Comparison of ENCODE assay signal across 11 mouse cellular contexts in the genomic region with DNA sequence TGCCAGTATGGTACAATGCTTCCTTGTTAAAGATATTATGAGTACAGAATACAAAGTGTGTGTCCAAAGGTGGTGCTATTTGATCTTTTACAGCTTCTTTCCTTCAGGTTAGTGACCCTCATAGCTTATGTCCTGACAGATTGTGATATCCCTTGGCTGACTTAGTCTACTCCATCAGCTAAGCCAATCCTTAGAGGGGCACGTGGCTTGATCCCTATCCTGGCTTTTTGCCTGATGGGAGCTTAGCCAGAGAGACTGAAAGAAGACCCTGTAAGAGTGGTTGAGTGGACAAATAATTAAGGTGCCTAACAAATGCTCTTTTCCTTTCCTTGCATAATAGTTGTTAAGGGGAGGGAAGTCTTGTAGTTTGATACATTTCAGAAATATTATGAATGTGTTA.
DNase-seq lines count a peak whose midpoint lies in the region; TF ChIP-seq lines count a peak whose summit lies in the region.
"Had no signal": no experiment of that assay in that cellular context is flagged by ENCODE, and none has a peak within 500 bp of the region (broad histone marks: within the 10 kb centered on the region; RNA-seq: fewer than 3 reads in every experiment).

No protein-coding gene starts in this region.

- no peaks in the 10 kb centered on the region for H3K27me3 ChIP-seq in cerebellum, adult 2 months (ENCODE audit: control insufficient read depth, insufficient read depth, low read length)
- H3K27me3 ChIP-seq: heart, embryonic 15.5 days; neural tube, embryonic 12.5 days had no signal

- H3K4me1 ChIP-seq in cerebellum, adult 2 months (ENCODE audit: control insufficient read depth, insufficient read depth, low read length) = no peaks in the 10 kb centered on the region
- H3K4me1 ChIP-seq: neural tube, embryonic 12.5 days had no signal

- peak in 1 of 2 experiments; percentile 12 for DNase-seq in cerebellum, adult 2 months
- DNase-seq in cerebellum, adult 11-12 months = no peak
- DNase-seq in layer of hippocampus, adult 11-12 months (ENCODE audit: low spot score) = peak; percentile 16
- DNase-seq in layer of hippocampus, adult 9-10 months (ENCODE audit: low spot score) = no peak
- DNase-seq in retina, postnatal 1 day = peak; percentile 25
- DNase-seq in retina, embryonic 14.5 days (ENCODE audit: low spot score) = no peak
- peak; percentile 27 for DNase-seq in retina, postnatal 7 days (ENCODE audit: low read depth, low spot score)
- no peak for DNase-seq in adrenal gland, adult 18-20 months (ENCODE audit: low spot score in 2 of 2)
- DNase-seq: thymus, postnatal 36 days had no signal

- TF ChIP-seq POLR2A in cerebellum, adult 2 months (IDR thresholded peaks at IDR 0.05; ENCODE audit: borderline replicate concordance, insufficient read depth, low read length) = no peak

- no peak for TF ChIP-seq CTCF in cerebellum, adult 2 months (IDR thresholded peaks at IDR 0.05; ENCODE audit: borderline replicate concordance, insufficient read depth, low read depth, low read length)

- WGBS in cerebellum, adult 2 months = 8% methylated on average over 1 of the region's 1 CpGs

- no peak overlapping the region for H3K4me3 ChIP-seq in cerebellum, adult 2 months (replicated peaks; ENCODE audit: insufficient read depth, low read depth, low read length)
- H3K4me3 ChIP-seq: heart, embryonic 15.5 days; neural tube, embryonic 12.5 days had no signal

- peak overlapping the region; percentile 39; the same call in 1 of the 2 replicates for H3K27ac ChIP-seq in cerebellum, adult 2 months (ENCODE audit: insufficient read depth, low read length)
- H3K27ac ChIP-seq: heart, embryonic 15.5 days; neural tube, embryonic 12.5 days had no signal

Comparison
In these comparisons a context has a peak if more than half of its experiments do, and no peak if none do; other contexts are left out.
1. DNase-seq: peak in layer of hippocampus, adult 11-12 months (single experiment), retina, postnatal 1 day (single experiment) and retina, postnatal 7 days (single experiment); none in cerebellum, adult 11-12 months (single experiment), layer of hippocampus, adult 9-10 months (single experiment), retina, embryonic 14.5 days (single experiment) and adrenal gland, adult 18-20 months (0 of 2).